Mouse (Mus musculus): ENCODE data around the gene Dnase1l3.

GRCm38 (mm10) chr14:7918150-7918991 lies 76.0 kb downstream of the Dnase1l3 start:
- TF ChIP-seq POLR2A (IDR thresholded peaks at IDR 0.05; ENCODE audit: insufficient read depth, low read depth, low read length) (no peak), CTCF (IDR thresholded peaks at IDR 0.05) (no peak), EP300 (IDR thresholded peaks at IDR 0.05; ENCODE audit: insufficient read depth, low read depth, low read length) (no peak)
